Mouse (Mus musculus) R1 (cell line): ENCODE measurements around the gene Sema5a.
A peak's percentile ranks its signal among the peaks of the same experiment; 100 is the strongest.

Source experiments
- DNase-seq: peaks from one replicate; pipeline ENCODE4 v3.0.0-alpha.2; 2018; ENCODE audit warnings: low read depth, low spot score

The Sema5a gene

DNA sequence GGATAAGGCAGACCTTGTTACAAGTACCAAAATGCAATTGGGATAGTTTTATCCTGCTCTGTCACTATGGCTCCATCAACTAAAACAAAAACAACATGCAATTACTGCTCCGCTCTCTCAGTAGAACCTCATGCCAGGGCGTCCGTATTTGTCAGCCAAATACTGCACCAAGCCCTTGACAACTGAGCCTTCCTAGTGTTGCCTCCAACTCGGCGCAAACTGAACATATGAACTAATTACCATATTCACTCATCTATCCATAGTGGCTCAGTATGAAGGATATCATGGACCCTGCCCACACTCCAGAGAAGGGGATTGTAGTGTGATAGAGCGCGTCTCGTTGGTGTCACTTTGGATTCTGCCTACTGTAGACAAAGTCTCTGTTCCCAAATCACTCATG lies 389.1 kb downstream of the Sema5a start:
- no peak for DNase-seq

GRCm38 (mm10) chr15:32637879-32638278 lies 393.3 kb downstream of the Sema5a start:
- DNase-seq, result no peak

- no peak for DNase-seq
These were observed 402.6 kb downstream of the Sema5a start for GRCm38 (mm10) chr15:32647061-32647687.

DNA sequence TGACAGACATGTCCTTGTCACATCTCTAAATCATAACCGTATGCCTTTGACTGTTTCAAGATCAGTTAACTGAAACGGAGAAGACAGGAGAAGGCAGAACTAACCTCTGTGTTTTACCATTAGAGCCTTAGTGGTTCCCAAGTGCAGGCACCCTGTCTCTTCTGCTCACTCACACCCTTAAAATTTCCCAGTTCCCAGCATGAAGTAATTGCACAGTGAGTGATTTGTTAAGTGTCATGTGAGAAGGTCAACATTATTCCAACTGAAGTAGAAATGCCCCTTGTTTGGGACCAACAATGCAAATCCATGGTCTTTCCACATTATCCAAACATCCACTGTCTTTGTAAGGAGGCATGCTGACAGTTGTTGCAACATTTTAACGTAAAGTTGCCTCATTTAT lies 409.4 kb downstream of the Sema5a start:
- no peak for DNase-seq

- no peak for DNase-seq
These were observed 411.4 kb downstream of the Sema5a start for GRCm38 (mm10) chr15:32656017-32656416.

- DNase-seq, result no peak
These were observed 431.8 kb downstream of the Sema5a start for GRCm38 (mm10) chr15:32676446-32676845.

- no peak for DNase-seq
These were observed 440.5 kb downstream of the Sema5a start for GRCm38 (mm10) chr15:32685152-32685551.

- DNase-seq, result no peak
These were observed 446.4 kb downstream of the Sema5a start for GRCm38 (mm10) chr15:32691021-32691420.

DNA sequence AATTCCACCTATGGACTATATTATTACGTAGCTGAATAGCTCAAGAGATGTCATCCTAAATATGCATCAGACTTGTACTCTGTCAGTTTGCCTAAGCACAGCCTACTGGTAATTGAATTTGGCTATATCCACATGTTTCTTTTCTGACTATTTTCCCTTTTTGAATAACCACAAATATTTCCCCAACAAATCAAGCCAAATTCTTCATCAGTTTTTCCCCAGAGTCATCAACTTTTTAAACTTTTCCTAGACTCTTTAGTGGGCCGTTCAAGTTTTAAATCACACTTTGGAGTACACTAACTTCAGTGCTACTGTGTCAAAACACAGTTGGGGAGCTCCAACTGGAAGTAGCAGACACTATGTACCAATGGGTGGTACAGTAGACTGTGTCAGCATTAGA lies 448.4 kb downstream of the Sema5a start:
- no peak for DNase-seq

DNA sequence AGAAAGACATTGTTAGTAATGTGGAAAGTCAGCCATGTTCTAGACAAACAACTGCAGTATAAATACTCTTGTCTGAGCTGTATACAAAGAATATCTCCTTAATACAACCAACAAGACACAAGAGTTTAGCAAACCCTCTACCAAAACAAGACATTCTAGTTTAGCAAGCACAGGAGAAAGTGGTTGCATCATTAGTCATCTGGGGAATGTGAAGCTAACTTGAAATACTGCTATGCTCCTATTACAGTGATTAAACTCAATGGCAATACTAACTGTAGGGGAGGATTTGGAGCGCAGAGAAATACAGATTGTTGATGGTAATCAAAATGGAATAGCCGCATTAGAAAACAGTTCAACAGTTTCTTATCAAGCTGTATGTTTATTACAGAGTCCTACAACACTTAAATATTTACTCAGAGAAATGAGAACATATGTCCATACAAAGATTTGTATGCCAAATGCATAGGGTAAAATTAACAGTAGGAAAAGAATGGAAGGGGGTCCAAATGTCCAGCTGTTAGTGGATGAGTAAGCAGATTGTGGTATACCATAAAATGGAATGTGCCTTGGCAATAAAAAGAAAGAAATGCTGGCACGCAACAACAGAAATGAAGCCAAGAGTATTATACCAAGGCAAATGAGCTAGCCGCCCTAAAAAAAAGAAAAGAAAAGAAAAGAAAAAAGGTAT lies 472.8 kb downstream of the Sema5a start:
- no peak for DNase-seq

GRCm38 (mm10) chr15:32718293-32718963 lies 473.8 kb downstream of the Sema5a start:
- DNase-seq, result peak; percentile 40

DNA sequence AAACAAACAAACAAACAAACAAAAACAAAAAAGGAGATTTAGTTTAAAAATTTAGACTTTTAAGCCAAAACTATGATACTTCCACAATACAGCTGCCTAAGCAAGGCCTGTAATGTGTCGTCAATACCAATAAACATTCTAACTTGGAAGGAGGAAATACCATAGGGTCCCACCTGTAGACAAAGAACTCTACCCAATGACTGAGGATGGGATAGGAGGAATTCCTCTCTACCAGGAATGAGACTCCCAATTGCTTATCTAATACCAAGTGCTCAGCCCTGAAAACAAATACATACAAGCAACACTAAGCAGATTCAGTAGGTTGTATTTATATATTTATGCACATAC lies 474.3 kb downstream of the Sema5a start:
- DNase-seq, result no peak

GRCm38 (mm10) chr15:32730839-32731238 lies 486.2 kb downstream of the Sema5a start:
- peak; percentile 22 for DNase-seq
